Mouse (Mus musculus) cortical plate, adult 2 months (tissue): ENCODE data around the gene Plcl1.

Experiments
- CTCF ChIP-seq: fragments of 200-500 bp; IDR thresholded peaks from 2 replicates; pipeline ENCODE4 v1.5.1; 2011; ENCODE audit warnings: mild to moderate bottlenecking, control low read depth, low read length; ENCODE audit not compliant: insufficient read depth; ENCODE audit errors: extremely low read depth
- POLR2A ChIP-seq: fragments of 200-500 bp; IDR thresholded peaks from 2 replicates; pipeline ENCODE4 v1.6.1; 2011; ENCODE audit warnings: mild to moderate bottlenecking, low read length, control low read depth; ENCODE audit not compliant: insufficient read depth; ENCODE audit errors: extremely low read depth

GRCm38 (mm10) chr1:55693636-55694220 lies 288.0 kb downstream of the Plcl1 start:
- TF ChIP-seq POLR2A, result no peak
- no peak for TF ChIP-seq CTCF
